Mouse (Mus musculus) intestine, embryonic 14.5 days (tissue): Measurements from ENCODE around the gene Hs3st2. TPM values are rescaled to one million over a fixed set of nuclear protein-coding genes. Genes with fewer than 3 reads are reported as not detected.

Experiments used
- ATAC-seq: fragments of 200-750 bp; cut with Nextera tagmentation; replicated peaks from 2 replicates; pipeline ENCODE4 v1.8.0; 2017; ENCODE audit warnings: low read depth, moderate number of reproducible peaks, moderate TSS enrichment, moderate library complexity; ENCODE audit not compliant: low FRiP score, low TSS enrichment
- DNase-seq: peaks from one replicate; pipeline ENCODE4 v3.0.0-alpha.2; 2018; ENCODE audit warnings: low spot score
- H3K27ac ChIP-seq: fragments of 300-500 bp; sonication (generic); 2 replicates; pipeline ENCODE4 v1.5.1; 2014; ENCODE audit warnings: low read depth, mild to moderate bottlenecking, control low read depth
- H3K27me3 ChIP-seq: fragments of 300-500 bp; sonication (generic); replicated peaks from 2 replicates; pipeline ENCODE4 v1.6.1; 2014; ENCODE audit warnings: low read length, control low read depth; ENCODE audit not compliant: control insufficient read depth, insufficient read depth
- H3K36me3 ChIP-seq: fragments of 300-500 bp; sonication (generic); 2 replicates; pipeline ENCODE4 v1.6.1; 2014; ENCODE audit warnings: low read length, control low read depth; ENCODE audit not compliant: control insufficient read depth, insufficient read depth
- H3K4me1 ChIP-seq: fragments of 300-500 bp; sonication (generic); replicated peaks from 2 replicates; pipeline ENCODE4 v1.6.1; 2014; ENCODE audit warnings: low read length, control low read depth, mixed read lengths; ENCODE audit not compliant: control insufficient read depth, insufficient read depth
- H3K4me2 ChIP-seq: fragments of 300-500 bp; sonication (generic); 2 replicates; pipeline ENCODE4 v1.6.1; 2014; ENCODE audit warnings: low read length
- H3K4me3 ChIP-seq: fragments of 300-500 bp; sonication (generic); 2 replicates; pipeline ENCODE4 v1.5.1; 2014; ENCODE audit warnings: low read depth, low read length, control low read depth, mixed read lengths
- H3K9ac ChIP-seq: fragments of 300-500 bp; sonication (generic); 2 replicates; pipeline ENCODE4 v1.6.1; 2014; ENCODE audit warnings: mild to moderate bottlenecking, low read length
- H3K9me3 ChIP-seq: fragments of 300-500 bp; sonication (generic); 2 replicates; pipeline ENCODE4 v1.6.1; 2016; ENCODE audit warnings: low read length, control low read depth; ENCODE audit not compliant: control insufficient read depth
- WGBS: fragments of 180-500 bp; shearing (Covaris S2); extraction: QIAGEN DNeasy Blood & Tissue Kit; methylation state at CpG from one replicate; pipeline ENCODE4 v1.1.7; 2014; 5-methylcytosine and 5-hydroxymethylcytosine counted together
- polyA plus RNA-seq: library from polyadenylated mRNA; unstranded; fragments of >200 nt; fragmentation: Nextera tagmentation; extraction: Ambion mirVana; gene quantifications from 2 replicates; pipeline ENCODE4 v1.2.1, GENCODE M21; 2014

Gene Hs3st2
- polyA plus RNA-seq, 1 experiment from 2014 or later: 0.68 TPM

GRCm38 (mm10) chr7:121391984-121392739 is 503 bp downstream of the Hs3st2 start:
- ATAC-seq (peak; percentile 47; the same call in 1 of the 2 replicates), DNase-seq (no peak)
- Histone ChIP-seq H3K4me1 (no peaks in the 10 kb centered on the region), H3K9me3 (no peaks in the 10 kb centered on the region), H3K4me3 (peak overlapping the region; percentile 27), H3K4me2 (peak overlapping the region; percentile 40), H3K36me3 (no peaks in the 10 kb centered on the region), H3K27ac (no peak overlapping the region), H3K27me3 (peaks cover 47% of the 10 kb centered on the region), H3K9ac (no peak overlapping the region)
- WGBS: 3% methylated on average over 53 of the region's 72 CpGs

- H3K27me3 ChIP-seq: peaks cover 47% of the 10 kb centered on the region
- under 1% methylated on average over 28 of the region's 28 CpGs for WGBS
- ATAC-seq (no peak), DNase-seq (no peak)
- no peak overlapping the region for H3K27ac ChIP-seq
- H3K4me3 ChIP-seq: peak overlapping the region; percentile 27
- H3K4me1 ChIP-seq: no peaks in the 10 kb centered on the region
- peak overlapping the region; percentile 40 for H3K4me2 ChIP-seq
- H3K9ac ChIP-seq: no peak overlapping the region
- H3K9me3 ChIP-seq: no peaks in the 10 kb centered on the region
- H3K36me3 ChIP-seq: no peaks in the 10 kb centered on the region
These were observed 1.0 kb downstream of the Hs3st2 start for GRCm38 (mm10) chr7:121392740-121392993.

- H3K9me3 ChIP-seq: no peaks in the 10 kb centered on the region
- H3K9ac ChIP-seq: no peak overlapping the region
- H3K4me2 ChIP-seq: no peak overlapping the region
- no peaks in the 10 kb centered on the region for H3K4me1 ChIP-seq
- WGBS: 78% methylated on average over 1 of the region's 1 CpGs
- no peak overlapping the region for H3K27ac ChIP-seq
- no peak for ATAC-seq
- no peaks in the 10 kb centered on the region for H3K36me3 ChIP-seq
- H3K27me3 ChIP-seq: peaks cover 47% of the 10 kb centered on the region
- DNase-seq: no peak
- no peak overlapping the region for H3K4me3 ChIP-seq
These were observed 2.2 kb downstream of the Hs3st2 start for GRCm38 (mm10) chr7:121393884-121394283.

GRCm38 (mm10) chr7:121394875-121395274 is 3.2 kb downstream of the Hs3st2 start:
- no peaks in the 10 kb centered on the region for H3K36me3 ChIP-seq
- no peaks in the 10 kb centered on the region for H3K4me1 ChIP-seq
- WGBS: 84% methylated on average over 2 of the region's 2 CpGs
- no peak overlapping the region for H3K27ac ChIP-seq
- peaks cover 50% of the 10 kb centered on the region for H3K27me3 ChIP-seq
- no peaks in the 10 kb centered on the region for H3K9me3 ChIP-seq
- H3K9ac ChIP-seq: no peak overlapping the region
- no peak overlapping the region for H3K4me2 ChIP-seq
- no peak overlapping the region for H3K4me3 ChIP-seq
- ATAC-seq (no peak), DNase-seq (no peak)

GRCm38 (mm10) chr7:121410716-121411506 is 19.3 kb downstream of the Hs3st2 start:
- no peaks in the 10 kb centered on the region for H3K9me3 ChIP-seq
- no peaks in the 10 kb centered on the region for H3K4me1 ChIP-seq
- H3K4me3 ChIP-seq: no peak overlapping the region
- H3K4me2 ChIP-seq: no peak overlapping the region
- no peaks in the 10 kb centered on the region for H3K27me3 ChIP-seq
- 87% methylated on average over 11 of the region's 11 CpGs for WGBS
- H3K36me3 ChIP-seq: no peaks in the 10 kb centered on the region
- no peak overlapping the region for H3K9ac ChIP-seq
- DNase-seq (no peak), ATAC-seq (no peak)
- no peak overlapping the region for H3K27ac ChIP-seq

GRCm38 (mm10) chr7:121411507-121411898 is 19.8 kb downstream of the Hs3st2 start:
- 82% methylated on average over 7 of the region's 7 CpGs for WGBS
- ATAC-seq: no peak

GRCm38 (mm10) chr7:121436884-121437283 is 45.2 kb downstream of the Hs3st2 start:
- DNase-seq (no peak), ATAC-seq (no peak)
- WGBS: 75% methylated on average over 6 of the region's 6 CpGs

More at GRCm38 (mm10) chr7:121411507-121411898, 19.8 kb downstream of the Hs3st2 start:
- H3K27ac ChIP-seq: no peak overlapping the region
- H3K4me3 ChIP-seq: no peak overlapping the region
- H3K4me1 ChIP-seq: no peaks in the 10 kb centered on the region
- H3K9ac ChIP-seq: no peak overlapping the region
- no peak for DNase-seq
- H3K9me3 ChIP-seq: no peaks in the 10 kb centered on the region
- no peaks in the 10 kb centered on the region for H3K27me3 ChIP-seq
- H3K4me2 ChIP-seq: no peak overlapping the region
- H3K36me3 ChIP-seq: no peaks in the 10 kb centered on the region

GRCm38 (mm10) chr7:121441186-121441585 is 49.5 kb downstream of the Hs3st2 start:
- Histone ChIP-seq H3K27me3 (no peaks in the 10 kb centered on the region), H3K36me3 (no peaks in the 10 kb centered on the region), H3K9ac (no peak overlapping the region), H3K9me3 (no peaks in the 10 kb centered on the region), H3K4me1 (no peaks in the 10 kb centered on the region), H3K4me3 (no peak overlapping the region), H3K27ac (no peak overlapping the region), H3K4me2 (no peak overlapping the region)
- WGBS: 59% methylated on average over 5 of the region's 5 CpGs
- DNase-seq (no peak), ATAC-seq (no peak)

More at GRCm38 (mm10) chr7:121436884-121437283, 45.2 kb downstream of the Hs3st2 start:
- H3K4me1 ChIP-seq: no peaks in the 10 kb centered on the region
- no peaks in the 10 kb centered on the region for H3K36me3 ChIP-seq
- H3K4me3 ChIP-seq: no peak overlapping the region
- H3K9ac ChIP-seq: no peak overlapping the region
- no peak overlapping the region for H3K27ac ChIP-seq
- no peaks in the 10 kb centered on the region for H3K27me3 ChIP-seq
- no peaks in the 10 kb centered on the region for H3K9me3 ChIP-seq
- H3K4me2 ChIP-seq: no peak overlapping the region
